Mouse (Mus musculus) right cerebral cortex, postnatal 25 days (tissue): ENCODE data around the gene Glt28d2.

Experiments
- DNase-seq: peaks from one replicate; pipeline ENCODE4 v3.0.0; 2022

The Glt28d2 gene

DNA sequence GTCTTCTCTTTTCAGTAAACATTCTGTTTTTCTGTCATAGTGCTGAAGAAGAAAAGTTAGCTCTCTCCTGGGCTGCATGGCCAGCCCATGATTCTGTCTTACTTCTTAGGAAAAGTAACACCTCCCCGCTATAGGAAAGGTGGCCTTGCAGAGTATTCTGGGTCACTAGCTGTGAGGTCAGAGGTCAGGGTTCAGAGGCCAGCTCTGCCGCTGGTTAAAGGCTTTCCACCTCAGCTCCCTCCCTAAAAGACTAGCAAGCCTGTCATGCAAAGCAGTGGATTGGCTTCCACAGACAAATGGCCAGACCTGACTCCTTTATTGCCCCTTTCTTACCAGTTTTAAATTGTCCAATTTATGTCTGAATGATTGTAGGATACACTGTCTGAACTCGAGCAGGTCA lies 23.3 kb downstream of the Glt28d2 start:
- no peak for DNase-seq

DNA sequence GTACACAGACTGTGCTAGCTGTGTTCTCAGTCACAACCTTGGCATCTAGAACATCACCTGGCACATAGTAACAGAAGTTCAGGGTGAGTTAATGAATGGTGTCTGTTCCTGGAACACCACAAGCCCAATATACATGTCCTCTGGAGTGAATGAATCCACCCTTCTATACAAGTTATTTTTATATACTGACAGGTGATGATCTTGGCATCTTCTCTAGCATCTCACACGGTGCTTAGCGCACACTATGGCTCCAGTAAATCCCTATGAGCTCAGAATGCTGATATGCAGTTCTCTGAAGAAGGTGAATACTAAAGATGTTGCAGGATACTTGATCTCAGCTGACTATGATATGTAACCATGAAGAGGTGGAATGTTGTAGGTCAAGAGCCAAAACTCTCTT lies 24.4 kb downstream of the Glt28d2 start:
- DNase-seq: no peak

DNA sequence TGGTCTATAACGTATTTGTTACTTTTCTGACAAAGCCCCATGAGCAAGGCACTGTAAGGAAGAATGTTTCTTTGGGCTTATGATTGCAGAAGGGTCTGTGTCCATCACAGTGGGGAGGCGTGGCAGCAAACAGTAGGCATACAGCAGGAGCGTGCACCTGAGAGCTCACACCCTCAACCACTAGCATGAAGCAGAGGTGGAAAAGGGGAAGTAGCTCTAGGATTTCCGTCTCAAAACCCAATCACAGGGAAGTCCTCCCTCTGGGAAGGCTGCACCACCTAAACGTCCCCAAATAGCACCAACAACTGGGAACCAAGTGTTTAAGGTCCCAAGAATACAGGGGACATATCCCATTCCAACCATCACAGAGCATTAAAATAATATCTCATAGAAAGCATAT lies 26.3 kb downstream of the Glt28d2 start:
- no peak for DNase-seq

DNA sequence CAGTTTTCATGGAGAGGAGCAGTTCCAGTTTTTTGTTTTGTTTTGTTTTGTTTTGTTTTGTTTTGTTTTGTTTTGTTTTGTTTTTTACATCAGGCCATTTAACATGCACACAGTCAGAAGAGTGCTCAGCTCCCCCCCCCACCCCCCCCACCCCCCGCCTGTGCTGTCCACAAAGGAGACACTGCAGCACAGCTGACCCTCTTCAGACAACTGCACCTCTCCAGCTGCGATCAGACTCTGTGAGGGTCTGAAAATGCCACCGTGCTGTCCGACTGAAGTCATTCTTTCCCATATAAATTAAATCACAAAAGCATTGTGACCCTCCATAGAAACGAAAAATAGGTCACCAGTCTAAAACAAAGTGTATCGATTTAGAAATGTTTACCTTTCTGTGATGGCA lies 28.0 kb downstream of the Glt28d2 start:
- DNase-seq: no peak

DNA sequence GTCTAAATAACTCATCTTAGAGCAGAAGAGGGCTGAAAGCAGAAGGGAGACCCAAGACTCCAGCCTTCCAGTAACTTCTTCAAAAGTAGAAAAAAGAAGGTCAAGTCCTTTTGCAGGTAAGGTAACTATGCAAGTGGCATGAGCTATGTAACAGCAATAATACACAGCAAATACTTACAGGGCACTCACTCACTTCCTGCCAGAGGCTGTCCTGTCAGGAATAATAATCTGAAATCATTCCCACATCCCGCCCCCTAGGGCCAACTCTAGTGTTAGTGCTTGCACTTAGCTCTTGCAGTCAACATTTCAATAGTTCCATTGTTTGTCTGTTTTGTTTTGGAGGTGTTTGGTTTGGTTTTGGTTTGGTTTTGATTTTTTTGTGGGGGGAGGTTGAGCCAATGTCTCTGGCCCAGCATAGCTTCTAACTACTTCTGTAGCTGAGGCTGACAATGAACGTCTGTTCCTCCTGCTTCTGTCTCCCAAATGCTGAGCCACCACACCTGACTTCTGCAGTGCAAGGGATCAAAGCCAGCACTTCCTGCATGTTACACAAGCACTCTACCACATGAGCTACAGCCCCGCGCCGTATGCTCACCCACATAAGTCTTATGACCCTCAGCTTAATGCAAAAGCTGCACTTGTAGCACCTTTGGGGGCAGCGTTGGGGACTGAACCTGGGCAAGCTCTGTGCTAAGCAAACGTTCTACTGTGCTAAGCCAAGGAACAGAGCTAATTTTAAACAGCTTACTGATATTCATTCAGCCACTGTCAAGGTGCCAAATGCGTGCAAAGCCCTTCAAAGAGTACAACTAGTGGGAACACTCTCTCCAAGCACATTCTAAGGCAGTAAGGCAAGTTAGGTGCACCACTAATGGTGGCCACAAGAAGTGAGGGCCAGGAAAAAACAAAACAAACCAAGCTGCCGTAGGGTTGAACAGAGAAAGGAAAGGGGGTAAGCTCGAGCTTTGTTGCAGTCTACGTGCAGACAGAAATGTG lies 28.9 kb downstream of the Glt28d2 start:
- DNase-seq: no peak

DNA sequence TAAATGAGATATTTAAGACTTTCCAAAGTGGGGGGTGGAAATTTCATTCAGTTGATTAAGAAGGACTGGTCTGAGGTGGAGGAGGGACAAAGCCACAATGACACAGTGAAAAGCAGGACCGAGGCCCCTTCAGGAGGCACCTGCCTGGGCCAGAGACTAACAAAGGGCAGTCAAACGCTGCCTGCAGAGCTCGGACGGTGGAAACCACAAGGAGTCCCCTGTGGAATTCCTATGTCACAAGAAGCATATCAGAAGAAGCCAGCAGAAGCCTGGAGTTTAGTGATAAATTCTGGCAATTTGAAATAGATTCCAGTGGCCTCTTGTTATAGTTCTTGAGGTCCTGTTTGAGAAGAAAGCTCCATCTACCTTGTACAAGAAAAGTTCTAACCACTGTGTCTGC lies 30.2 kb downstream of the Glt28d2 start:
- DNase-seq: no peak

DNA sequence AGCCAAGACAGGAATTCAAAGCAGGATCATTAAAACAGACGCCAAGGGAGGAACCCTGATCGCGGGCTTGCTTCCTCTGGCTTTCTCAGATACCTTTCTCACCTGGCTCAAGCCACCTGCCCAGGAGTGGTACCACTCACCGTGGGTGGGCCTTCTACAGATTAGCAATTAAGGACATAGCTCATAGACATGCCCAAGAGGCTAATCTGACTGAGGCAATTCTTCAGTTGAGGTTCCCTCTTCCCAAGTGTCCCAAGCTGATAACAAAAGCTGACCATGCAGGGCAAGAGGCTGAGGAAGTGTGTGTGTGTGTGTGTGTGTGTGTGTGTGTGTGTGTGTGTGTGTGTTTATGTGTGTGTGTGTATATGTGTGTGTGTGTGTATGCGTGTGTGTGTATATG lies 31.4 kb downstream of the Glt28d2 start:
- no peak for DNase-seq

DNA sequence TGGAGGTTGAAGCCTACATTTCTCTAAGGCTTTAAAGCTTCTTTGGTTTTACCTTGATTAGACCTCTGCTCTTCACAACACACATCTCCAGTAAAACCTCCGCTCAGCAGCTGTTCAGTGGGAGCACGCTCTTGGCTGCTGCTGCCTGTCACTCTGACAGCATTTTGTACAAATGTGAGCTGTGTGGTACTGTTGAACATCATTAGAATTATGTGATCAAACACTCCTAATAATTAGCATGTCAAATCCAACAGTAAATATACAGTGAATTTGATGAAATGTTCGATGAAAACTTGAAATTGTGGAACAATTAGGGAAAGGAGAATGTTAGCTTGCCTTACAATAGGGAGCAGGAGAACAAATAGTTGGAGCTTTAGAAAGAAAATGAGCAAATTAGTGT lies 32.3 kb downstream of the Glt28d2 start:
- no peak for DNase-seq

DNA sequence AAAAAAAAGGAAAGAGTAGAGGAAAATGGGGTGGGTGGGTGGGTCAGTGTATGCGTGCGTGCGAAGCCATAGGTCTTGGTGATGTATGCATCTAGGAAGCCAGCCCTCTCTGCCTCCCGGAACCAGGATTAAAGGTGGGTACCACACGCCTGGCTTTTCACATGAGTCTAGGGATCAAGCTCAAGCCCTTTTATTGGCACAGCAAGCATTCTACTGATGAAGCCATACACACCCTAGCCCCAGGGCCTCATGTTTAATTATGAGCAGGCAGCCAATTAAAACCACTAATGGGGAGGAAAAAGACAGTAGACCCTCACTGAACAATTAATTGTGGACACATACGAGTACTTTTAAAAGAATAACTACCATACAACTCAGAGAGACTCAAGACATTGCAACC lies 33.2 kb downstream of the Glt28d2 start:
- no peak for DNase-seq

DNA sequence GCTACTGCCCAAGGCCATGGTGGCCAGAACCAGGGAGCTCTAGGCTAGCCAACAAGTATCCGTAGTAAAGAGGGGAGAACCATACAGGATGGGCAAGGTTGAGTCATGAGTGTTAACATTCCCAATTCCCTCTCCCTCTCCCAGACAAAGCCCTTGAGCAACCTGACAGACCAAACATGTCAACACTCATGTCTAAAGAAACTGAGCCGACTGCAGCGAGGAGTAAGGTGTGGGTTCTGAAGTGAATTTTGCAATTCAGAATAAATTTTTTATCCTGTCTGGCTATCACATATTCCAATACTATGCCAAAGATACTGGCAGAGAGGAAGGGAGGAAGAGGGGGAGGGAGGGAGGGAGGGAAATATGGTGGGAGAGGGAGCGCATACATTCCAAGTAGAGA lies 33.6 kb downstream of the Glt28d2 start:
- no peak for DNase-seq

DNA sequence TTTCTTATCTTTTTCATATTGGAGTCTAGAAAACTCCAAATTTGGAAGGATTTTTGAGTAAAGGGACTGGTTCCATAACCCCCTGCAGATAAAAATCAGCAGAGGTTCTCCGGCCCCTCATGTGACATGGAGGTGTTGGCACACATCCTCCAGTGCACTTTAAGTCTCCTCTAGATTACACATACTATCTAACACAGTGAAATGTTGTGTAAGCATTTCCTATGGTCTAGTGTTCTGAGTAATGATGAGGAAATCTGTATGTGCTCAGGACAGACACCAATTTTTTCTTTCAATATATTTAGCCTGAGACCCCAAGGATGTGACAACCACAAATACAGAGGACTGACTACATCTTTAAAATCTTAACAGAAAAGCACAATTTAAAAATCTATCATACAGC lies 37.2 kb downstream of the Glt28d2 start:
- DNase-seq: no peak

DNA sequence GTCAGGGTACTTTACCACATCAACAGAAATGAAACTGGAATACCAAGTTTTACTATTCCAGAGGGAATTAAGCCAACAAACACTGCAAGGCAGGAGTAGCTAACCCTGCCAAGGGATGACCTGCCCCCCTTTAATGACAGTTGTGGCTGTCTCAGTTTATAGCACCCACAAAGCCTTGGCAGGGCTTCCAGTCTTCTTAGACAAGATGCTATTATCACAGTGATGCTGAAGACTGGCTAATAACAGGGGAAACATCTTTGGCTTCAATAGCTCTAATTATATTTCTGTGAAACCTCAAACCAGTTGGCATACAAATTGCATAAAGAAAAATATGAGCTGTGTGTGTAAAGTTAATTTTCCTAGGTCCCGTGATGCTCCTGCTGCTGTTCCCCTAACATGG lies 41.0 kb downstream of the Glt28d2 start:
- no peak for DNase-seq

DNA sequence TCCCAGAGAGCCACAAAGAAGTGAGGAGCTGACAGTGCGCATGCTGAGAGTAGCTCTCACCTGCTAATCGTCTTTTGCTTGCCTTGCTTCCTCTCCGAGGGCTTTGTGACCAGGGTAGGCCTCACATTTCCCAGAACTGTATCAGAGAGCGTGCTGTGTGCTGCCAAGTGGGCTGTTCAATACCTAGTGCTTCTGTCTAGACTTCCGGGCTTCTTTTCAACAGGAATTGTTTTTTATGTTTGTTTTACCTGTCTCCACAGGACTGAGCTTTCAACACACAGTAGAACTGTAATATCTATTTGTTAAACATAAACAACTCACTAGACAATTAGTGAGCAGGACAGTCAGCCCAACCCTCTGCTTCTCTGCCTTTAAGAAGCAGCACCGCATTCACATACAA lies 42.0 kb downstream of the Glt28d2 start:
- DNase-seq: no peak

DNA sequence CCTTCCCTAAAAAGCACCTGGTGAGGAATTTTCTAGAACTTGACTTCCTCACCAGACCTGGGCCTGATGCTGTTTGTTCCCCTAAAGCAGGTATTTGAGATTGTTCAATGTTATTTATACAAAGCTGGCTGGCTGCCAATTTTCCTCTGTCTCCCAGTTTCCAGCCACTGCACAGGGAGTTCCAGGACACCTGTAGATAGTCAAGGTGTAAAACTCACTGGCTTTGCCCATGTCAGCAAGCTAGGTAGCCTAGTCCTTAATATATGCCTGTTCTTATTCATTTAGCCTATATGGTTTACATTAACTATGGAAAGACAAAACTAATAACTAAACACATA lies 44.5 kb downstream of the Glt28d2 start:
- no peak for DNase-seq

DNA sequence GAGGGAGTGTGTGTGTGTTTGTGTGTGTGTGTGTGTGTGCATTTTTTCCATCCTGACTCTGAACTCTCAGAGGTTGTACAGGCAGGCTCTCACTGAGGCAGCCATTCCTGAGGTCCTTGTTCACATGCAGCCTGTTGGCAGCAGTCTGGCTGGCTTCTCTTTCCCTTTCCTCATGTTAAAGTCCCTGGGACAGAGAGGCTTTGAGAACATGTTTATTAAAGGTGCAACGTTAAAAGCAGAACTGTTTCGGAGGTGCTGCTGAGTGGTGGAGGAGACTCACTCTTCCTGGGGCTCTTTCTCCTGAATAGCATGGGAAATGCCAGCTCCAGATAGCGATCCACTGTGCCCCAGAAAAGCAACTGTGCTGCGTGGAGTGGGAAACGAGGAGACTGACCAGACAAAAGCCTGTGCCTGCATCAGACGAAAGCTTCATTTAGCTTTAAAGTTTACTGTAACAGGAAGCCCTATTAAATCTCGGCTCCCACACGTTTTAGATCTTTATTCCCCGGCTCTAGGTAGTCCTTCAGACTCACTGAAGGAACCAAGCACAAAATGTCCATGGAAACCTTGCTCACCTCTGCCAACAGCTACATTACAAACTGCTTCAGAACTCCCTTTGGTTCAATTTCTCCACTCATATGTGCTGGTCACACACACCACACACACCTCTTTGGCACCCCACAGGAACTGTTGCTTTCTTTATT lies 45.0 kb downstream of the Glt28d2 start:
- no peak for DNase-seq

DNA sequence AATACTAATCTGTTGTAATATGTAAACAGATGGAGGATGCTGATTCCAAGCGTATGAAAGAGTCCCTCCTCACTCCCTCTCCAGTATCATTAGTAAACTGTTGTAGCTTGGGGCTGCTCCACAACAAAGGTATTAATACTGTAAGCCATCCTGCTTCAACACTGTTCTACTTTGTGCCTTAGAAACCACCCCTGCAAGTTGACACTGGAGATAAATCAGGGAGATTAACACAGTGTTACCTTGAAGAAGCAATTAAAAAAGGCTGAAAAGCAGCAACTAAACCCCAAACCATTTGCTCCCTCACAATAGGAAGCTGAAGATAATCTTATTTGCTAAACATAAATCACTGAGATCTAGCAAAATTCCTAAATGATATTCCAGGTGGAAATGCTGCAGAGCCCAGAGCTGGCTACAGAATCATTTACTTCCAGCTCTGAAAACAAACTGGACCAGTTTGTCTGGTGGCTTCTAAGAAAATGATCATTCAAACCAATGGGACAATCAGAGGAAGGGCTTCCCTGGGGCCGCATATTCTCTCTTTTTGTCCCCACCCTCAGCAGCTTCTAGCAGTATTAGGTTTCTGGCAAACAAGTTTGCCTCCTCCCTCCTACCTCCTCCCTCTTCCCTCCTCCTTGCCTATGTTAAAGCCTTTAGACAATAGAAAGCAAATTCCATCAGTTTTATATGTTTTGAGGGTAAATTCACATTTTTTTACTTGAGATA lies 45.7 kb downstream of the Glt28d2 start:
- DNase-seq: no peak

DNA sequence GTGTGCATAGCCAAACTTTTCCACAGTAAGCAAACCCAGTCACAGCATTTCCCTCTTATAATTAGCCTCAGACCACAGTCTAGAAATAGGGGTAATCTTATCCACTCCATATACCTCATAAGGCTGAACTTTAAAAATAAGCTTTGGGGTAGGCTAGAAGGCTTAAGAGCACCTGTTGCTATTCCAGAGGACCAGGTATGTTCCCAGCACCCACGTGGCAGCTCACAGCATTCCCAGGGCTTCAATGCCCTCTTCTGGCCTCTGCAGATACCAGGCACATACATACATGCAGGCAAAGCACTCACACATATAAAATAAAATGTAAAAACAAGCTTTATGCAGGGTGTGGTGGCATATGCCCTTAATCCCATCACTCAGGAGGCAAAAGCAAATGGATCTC lies 53.7 kb downstream of the Glt28d2 start:
- no peak for DNase-seq

DNA sequence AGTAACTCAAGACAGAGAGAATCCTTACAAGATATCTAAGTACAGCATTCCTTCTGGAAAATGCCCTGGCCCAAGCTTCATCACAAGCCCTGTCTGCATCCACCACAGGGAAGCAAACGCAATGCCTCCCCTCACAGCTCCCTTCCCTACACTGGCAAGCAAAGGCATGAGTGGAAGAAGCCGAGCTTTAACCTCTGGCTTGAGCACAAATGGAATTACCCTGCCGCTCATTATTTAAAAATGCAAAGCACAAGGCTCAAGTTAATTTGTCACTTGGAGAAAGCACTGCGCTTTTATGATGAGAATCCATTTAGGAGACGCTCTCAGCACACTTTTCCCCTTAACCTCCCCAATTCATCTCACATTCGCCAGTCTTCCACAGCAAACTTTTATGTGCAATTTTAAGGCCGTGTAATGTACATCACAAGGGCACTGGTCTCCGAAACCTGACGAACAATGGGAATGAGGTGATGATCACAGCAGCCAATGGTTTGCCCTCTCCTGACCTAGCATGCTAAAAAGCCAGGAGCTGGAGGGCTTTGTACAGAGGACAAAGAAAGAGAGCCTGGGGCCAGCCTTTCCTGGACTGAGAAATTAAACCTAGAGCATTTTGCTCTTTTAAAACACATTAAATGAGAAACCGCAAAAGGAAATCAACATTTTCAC lies 54.7 kb downstream of the Glt28d2 start:
- DNase-seq: no peak

DNA sequence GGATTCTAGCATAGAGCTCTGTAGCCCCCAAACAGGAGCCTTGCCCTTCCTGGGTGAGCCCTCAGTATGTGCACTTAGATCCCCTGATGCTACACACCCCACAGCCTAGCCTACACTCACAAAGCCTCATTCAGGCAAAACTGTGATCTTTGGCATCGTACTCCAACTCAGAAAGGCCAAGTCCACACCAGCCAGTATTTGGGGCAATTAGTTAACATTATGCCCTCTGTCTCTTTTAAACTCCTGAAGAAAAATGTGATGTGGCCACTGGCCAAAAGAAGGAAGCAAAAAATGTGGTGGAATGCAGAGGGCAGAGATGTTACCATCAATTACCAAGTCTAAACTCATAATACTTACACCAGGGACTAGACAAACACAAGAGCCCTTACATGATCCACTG lies 55.5 kb downstream of the Glt28d2 start:
- DNase-seq: no peak

DNA sequence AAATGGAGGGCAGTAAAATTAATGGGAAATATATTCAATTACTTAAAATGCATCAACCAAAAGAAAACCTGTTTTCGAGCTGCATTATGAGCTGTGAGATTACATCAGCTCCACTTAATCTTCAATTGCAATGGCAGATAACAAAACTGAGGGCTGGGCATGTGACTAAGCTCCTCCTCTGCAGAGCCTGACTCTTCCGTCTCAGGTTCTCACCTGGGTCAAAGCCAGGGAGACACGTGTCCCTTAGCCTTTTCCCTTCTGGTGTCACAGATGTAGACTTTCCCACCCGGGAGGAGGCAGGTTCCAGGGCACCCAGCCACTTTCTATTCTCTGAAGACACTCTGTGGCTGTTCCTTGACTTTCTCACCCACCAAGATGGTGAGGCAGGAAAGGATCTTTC lies 58.3 kb downstream of the Glt28d2 start:
- DNase-seq: no peak

DNA sequence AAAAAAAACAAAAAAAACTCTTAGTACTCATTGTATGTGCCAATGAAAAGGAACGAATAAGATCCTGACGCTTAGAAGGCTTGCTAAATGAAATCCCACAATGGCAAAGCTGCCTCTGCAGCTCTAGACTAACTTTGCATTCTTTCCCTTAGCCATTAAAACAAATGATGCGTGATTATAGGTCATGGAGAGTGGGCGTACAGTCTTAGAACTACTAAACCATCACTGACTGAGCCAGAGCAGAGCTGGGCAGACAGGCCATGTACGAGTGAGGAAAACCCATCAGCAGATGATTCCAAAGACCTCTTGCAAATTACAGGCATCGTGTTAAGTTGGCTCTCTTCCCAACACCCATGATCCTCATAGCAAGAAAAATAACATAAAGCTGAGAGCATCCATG lies 59.5 kb downstream of the Glt28d2 start:
- no peak for DNase-seq

DNA sequence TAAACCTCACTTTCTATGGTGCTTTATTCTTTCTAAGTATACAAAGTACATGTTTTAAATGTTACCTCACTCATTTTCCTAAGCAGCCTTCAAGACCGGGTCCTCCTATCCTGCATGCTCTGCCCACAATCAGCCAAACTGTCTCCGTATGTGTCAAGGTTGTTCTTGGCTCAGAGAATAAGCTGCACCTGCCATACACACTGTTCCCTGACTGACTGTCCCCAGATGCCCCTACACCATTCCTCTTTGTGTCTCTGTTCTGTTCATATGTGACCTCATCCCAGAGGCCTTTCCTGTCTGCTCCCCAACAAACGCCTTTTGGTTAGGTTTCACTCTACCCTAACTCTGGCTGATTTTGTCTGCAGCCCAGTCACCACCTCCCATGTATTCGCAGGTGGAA lies 60.0 kb downstream of the Glt28d2 start:
- no peak for DNase-seq

DNA sequence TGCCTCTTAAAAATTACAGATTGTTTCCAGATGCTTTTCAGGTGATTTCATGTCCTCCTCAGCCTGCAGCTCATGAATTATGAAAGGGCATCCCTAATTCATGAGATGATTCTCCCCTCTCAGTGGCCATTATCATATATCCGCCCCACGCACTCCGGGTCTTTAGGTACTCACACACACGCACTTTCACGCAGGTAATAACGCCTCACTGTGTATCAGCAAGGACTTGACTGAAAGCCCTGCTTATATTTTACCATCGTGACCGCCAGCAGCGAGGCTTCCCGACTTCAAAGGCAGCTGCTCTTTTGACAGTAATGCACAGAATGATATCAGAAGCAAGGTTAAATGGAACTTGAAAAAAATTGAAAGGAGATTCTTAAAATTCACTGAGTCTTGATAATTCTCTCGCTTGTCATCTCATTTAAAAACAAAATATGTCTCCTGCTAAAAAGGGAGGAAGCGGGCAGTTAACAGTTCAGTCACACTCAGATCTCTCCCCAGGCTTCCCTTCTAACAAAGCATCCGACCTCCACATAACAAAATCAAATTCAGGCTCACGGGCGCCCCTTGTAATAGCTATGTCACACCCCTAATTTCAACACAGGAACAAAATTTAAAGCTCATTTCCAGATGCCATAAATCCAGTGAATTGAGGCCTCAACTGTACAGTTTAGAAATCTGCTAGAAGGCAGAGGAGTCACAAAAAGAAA lies 66.3 kb downstream of the Glt28d2 start:
- no peak for DNase-seq
